Mouse (Mus musculus) forebrain, embryonic 12.5 days (tissue): ENCODE results near the gene Hoxa11. TPM values are rescaled to one million over a fixed set of nuclear protein-coding genes. Genes with fewer than 3 reads are reported as not detected.

Experiments
- ATAC-seq: fragments of 200-750 bp; cut with Nextera tagmentation; 2 replicates; pipeline ENCODE4 v1.8.0; 2017; ENCODE audit warnings: moderate TSS enrichment; ENCODE audit not compliant: low FRiP score
- H3K27ac ChIP-seq: fragments of 300-500 bp; sonication (generic); 2 replicates; pipeline ENCODE4 v1.5.1; 2016; ENCODE audit warnings: mild to moderate bottlenecking
- H3K27me3 ChIP-seq: fragments of 300-500 bp; sonication (generic); 2 replicates; pipeline ENCODE4 v1.6.1; 2016; ENCODE audit warnings: mild to moderate bottlenecking
- H3K36me3 ChIP-seq: fragments of 300-500 bp; sonication (generic); replicated peaks from 2 replicates; pipeline ENCODE4 v1.6.1; 2016; ENCODE audit warnings: mild to moderate bottlenecking
- H3K4me1 ChIP-seq: fragments of 300-500 bp; sonication (generic); 2 replicates; pipeline ENCODE4 v1.6.1; 2016
- H3K4me2 ChIP-seq: fragments of 300-500 bp; sonication (generic); 2 replicates; pipeline ENCODE4 v1.6.1; 2016; ENCODE audit warnings: mild to moderate bottlenecking, moderate library complexity
- H3K4me3 ChIP-seq: fragments of 300-500 bp; sonication (generic); replicated peaks from 2 replicates; pipeline ENCODE4 v1.5.1; 2016; ENCODE audit warnings: mild to moderate bottlenecking
- H3K9ac ChIP-seq: fragments of 300-500 bp; sonication (generic); 2 replicates; pipeline ENCODE4 v1.6.1; 2016; ENCODE audit warnings: mild to moderate bottlenecking
- H3K9me3 ChIP-seq: fragments of 300-500 bp; sonication (generic); 2 replicates; pipeline ENCODE4 v1.6.1; 2016
- WGBS: fragments of 180-500 bp; shearing (Covaris S2); methylation state at CpG from one replicate; pipeline ENCODE4 v1.1.7; 2016; 5-methylcytosine and 5-hydroxymethylcytosine counted together
- polyA plus RNA-seq: library from polyadenylated mRNA; unstranded; fragments of >200 nt; fragmentation: Nextera tagmentation; extraction: Ambion mirVana; gene quantifications from 2 replicates; pipeline ENCODE4 v1.2.1, GENCODE M21; 2016

Gene Hoxa11
- polyA plus RNA-seq, 1 experiment from 2014 or later = not detected

DNA sequence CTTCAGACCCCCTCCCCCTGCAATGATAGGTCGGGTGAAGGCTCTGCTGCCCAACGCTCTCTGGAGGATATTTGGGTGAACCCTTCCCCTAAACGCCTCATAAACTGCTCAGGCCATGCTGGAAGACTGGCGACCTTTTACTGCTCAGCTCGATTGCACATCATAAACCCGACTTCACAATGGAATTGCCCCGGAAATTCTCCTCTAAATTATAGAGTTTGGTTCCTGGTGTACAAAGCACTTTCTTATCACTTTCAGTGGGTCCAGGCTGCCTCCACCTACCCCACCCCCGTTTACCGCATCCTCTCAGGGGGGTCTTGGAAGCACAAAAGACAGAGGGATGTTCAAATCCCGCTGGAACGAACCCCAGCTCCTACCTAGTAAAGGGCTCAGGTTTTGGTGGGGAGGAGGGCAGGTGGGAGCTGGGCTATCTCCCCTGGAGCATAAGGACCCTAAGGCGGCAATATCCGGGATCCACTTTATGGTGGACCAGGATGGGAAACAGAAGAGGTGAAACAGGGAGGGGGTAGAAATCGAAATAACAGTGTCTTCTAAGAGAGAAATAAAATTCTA is 26.9 kb downstream of the Hoxa11 start:
- H3K9ac ChIP-seq = no peak overlapping the region
- H3K4me2 ChIP-seq = no peak overlapping the region

GRCm38 (mm10) chr6:52217895-52218642 is 27.5 kb downstream of the Hoxa11 start:
- H3K4me2 ChIP-seq = no peak overlapping the region; the same call in 1 of the 2 replicates
- 4% methylated on average over 23 of the region's 23 CpGs for WGBS
- no peak overlapping the region for H3K4me3 ChIP-seq

More for the DNA sequence above, 26.9 kb downstream of the Hoxa11 start:
- no peaks in the 10 kb centered on the region for H3K9me3 ChIP-seq
- no peak overlapping the region for H3K27ac ChIP-seq
- H3K27me3 ChIP-seq = peaks cover 99% of the 10 kb centered on the region
- peaks cover 16% of the 10 kb centered on the region for H3K4me1 ChIP-seq
- no peak for ATAC-seq
- WGBS = 8% methylated on average over 14 of the region's 14 CpGs
- no peak overlapping the region for H3K4me3 ChIP-seq
- H3K36me3 ChIP-seq = no peaks in the 10 kb centered on the region

GRCm38 (mm10) chr6:52217459-52217768 is 28.2 kb downstream of the Hoxa11 start:
- H3K4me3 ChIP-seq = peak overlapping the region; percentile 33
- H3K27ac ChIP-seq = no peak overlapping the region
- peaks cover 100% of the 10 kb centered on the region for H3K27me3 ChIP-seq
- no peaks in the 10 kb centered on the region for H3K36me3 ChIP-seq
- H3K9ac ChIP-seq = no peak overlapping the region
- under 1% methylated on average over 25 of the region's 25 CpGs for WGBS
- H3K9me3 ChIP-seq = no peaks in the 10 kb centered on the region
- peaks cover 16% of the 10 kb centered on the region for H3K4me1 ChIP-seq
- no peak for ATAC-seq
- H3K4me2 ChIP-seq = peak overlapping the region; percentile 45

More at GRCm38 (mm10) chr6:52217895-52218642, 27.5 kb downstream of the Hoxa11 start:
- no peaks in the 10 kb centered on the region for H3K36me3 ChIP-seq
- H3K9me3 ChIP-seq = no peaks in the 10 kb centered on the region
- ATAC-seq = no peak
- peaks cover 16% of the 10 kb centered on the region for H3K4me1 ChIP-seq
- H3K27me3 ChIP-seq = peaks cover 100% of the 10 kb centered on the region
- no peak overlapping the region for H3K9ac ChIP-seq
- H3K27ac ChIP-seq = no peak overlapping the region

DNA sequence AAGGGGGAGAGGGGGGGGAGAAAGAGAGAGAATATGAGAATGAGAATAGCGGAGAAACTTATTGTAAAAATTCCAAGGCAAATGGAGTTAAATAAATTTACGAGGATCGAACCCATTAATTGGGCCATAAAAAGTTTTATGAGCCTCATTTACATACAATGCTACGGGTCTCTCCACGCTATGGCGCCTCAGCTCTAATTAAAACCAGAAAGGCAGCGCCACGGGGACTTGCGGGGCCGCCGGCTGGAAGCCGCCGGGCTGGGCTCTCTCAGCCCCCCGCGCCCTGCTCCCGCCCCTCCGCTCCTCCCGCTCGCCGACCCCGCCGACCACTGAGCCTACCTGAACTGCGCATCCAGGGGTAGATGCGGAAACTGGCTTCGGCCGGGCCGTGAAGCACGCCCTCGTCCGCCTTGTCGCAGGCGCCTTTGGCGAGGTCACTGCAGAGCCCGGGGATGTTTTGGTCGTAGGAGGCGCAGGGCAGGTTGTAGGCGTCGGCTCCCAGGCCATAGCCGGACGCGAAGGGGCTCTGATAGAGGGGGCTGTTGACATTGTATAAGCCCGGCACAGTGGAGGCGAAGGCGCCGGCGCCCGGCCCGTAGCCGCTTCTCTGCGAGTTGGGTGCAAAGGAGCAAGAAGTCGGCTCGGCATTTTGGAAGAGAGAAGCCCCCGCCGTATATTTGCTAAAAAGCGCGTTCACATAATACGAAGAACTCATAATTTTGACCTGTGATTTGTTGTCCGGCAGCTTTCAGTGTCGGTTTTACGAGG is 28.7 kb downstream of the Hoxa11 start:
- ATAC-seq = no peak
- Histone ChIP-seq H3K9me3 (no peaks in the 10 kb centered on the region), H3K9ac (no peak overlapping the region), H3K36me3 (no peaks in the 10 kb centered on the region), H3K4me2 (peak overlapping the region; percentile 45), H3K4me3 (peak overlapping the region; percentile 33), H3K4me1 (peaks cover 16% of the 10 kb centered on the region), H3K27me3 (peaks cover 100% of the 10 kb centered on the region), H3K27ac (no peak overlapping the region)
- WGBS = 2% methylated on average over 60 of the region's 60 CpGs

GRCm38 (mm10) chr6:52215771-52216535 is 29.7 kb downstream of the Hoxa11 start:
- peaks cover 13% of the 10 kb centered on the region for H3K4me1 ChIP-seq
- no peak overlapping the region for H3K9ac ChIP-seq
- no peak for ATAC-seq
- H3K9me3 ChIP-seq = no peaks in the 10 kb centered on the region
- no peaks in the 10 kb centered on the region for H3K36me3 ChIP-seq
- peaks cover 100% of the 10 kb centered on the region for H3K27me3 ChIP-seq
- WGBS = under 1% methylated on average over 30 of the region's 30 CpGs
- no peak overlapping the region for H3K27ac ChIP-seq
- H3K4me3 ChIP-seq = no peak overlapping the region
- H3K4me2 ChIP-seq = no peak overlapping the region

DNA sequence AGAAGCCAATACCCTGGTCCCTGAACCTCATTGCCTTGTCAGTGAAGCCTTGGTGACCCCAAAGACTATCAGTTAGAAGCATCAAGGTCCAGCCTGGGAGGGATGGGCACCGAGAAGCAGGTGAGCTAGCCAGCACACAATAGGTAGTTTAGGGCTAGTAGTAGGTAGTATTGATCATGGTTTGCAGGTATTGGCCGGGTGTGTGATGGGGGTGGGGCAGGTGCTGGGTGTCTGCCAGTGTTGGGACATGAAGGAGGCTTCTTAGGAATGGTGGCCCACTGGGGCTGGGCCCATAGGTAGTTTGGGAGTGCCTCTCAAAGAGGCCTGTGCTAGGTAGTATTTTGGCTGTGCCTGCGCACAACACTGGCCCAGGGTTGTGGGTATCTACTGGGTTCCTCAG is 30.5 kb downstream of the Hoxa11 start:
- 12% methylated on average over 3 of the region's 3 CpGs for WGBS
- Histone ChIP-seq H3K4me1 (peaks cover 13% of the 10 kb centered on the region), H3K36me3 (no peaks in the 10 kb centered on the region), H3K9ac (no peak overlapping the region), H3K4me2 (no peak overlapping the region), H3K4me3 (no peak overlapping the region), H3K27me3 (peaks cover 99% of the 10 kb centered on the region), H3K9me3 (no peaks in the 10 kb centered on the region), H3K27ac (no peak overlapping the region)
- no peak for ATAC-seq

DNA sequence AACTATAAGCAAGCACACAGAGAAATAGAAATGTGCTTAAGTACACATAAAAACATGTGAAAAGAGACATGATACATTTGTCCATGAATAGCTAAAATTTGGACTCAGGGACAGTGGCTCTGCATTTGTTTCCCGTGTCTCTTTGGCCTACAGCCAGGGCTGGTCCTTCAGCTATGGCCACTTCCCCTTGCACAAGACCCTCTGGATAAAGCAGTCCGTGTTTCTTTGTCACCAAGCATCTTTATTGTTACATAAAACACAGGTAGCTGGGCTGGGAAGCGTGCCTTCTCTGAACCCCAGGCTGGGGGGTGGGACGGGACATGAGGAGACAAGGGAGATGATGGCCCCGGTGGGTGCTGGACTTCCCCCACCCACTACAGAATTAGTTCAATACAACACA is 31.3 kb downstream of the Hoxa11 start:
- WGBS = 9% methylated on average over 5 of the region's 5 CpGs
- H3K27me3 ChIP-seq = peaks cover 99% of the 10 kb centered on the region

GRCm38 (mm10) chr6:52213119-52213986 is 32.3 kb downstream of the Hoxa11 start, which contains the start of the genes Hoxa3 and Gm28308:
Gene Hoxa3 (minus strand): TSS chr6:52213336.
Gene Gm28308 (minus strand): TSS chr6:52213339.
- Histone ChIP-seq H3K4me3 (no peak within 1 kb of the TSS), H3K36me3 (no peaks in the 10 kb centered on the region), H3K9me3 (no peaks in the 10 kb centered on the region), H3K4me1 (peaks cover 19% of the 10 kb centered on the region), H3K4me2 (no peak within 1 kb of the TSS), H3K9ac (no peak within 1 kb of the TSS), H3K27me3 (peaks cover 99% of the 10 kb centered on the region), H3K27ac (no peak within 1 kb of the TSS)
- ATAC-seq = no peak
- WGBS = 2% methylated on average over 38 of the region's 38 CpGs

More for the DNA sequence above, 31.3 kb downstream of the Hoxa11 start:
- H3K4me2 ChIP-seq = no peak overlapping the region
- no peak overlapping the region for H3K9ac ChIP-seq
- H3K4me1 ChIP-seq = peaks cover 13% of the 10 kb centered on the region
- no peak for ATAC-seq
- no peak overlapping the region for H3K4me3 ChIP-seq
- H3K36me3 ChIP-seq = no peaks in the 10 kb centered on the region
- no peak overlapping the region for H3K27ac ChIP-seq
- no peaks in the 10 kb centered on the region for H3K9me3 ChIP-seq

DNA sequence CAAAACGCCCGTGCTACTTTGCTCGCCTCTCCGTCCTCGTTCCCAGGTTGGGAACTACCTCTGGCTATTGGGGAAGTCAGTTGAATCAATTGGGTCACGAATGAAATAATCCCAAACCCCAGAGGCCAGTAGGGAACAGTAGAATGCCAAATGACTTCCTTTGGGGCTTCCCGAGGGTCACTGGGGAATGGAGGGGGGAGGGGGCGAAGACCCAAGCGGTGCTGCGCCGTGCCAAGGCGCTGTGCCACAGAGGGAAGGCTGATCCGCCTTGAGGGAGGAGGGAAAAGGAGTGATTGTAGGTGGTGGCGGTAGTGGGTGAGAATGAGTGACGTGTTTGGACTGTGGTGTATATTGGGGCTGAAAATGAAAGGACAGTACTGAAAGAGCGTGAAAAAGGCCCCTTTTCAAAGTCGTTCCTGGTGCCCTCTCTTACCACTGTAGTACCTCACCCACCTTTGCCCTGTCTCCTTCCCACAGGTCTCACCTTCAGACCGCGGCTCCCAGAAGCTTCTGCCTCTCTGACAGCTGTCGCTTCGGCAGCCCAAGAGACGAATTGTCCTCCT is 33.0 kb downstream of the Hoxa11 start:
- Histone ChIP-seq H3K27me3 (peaks cover 99% of the 10 kb centered on the region), H3K9ac (no peak overlapping the region), H3K4me1 (peaks cover 20% of the 10 kb centered on the region), H3K9me3 (no peaks in the 10 kb centered on the region), H3K36me3 (no peaks in the 10 kb centered on the region), H3K27ac (no peak overlapping the region), H3K4me3 (no peak overlapping the region), H3K4me2 (no peak overlapping the region)
- ATAC-seq = no peak
- WGBS = 1% methylated on average over 22 of the region's 22 CpGs

DNA sequence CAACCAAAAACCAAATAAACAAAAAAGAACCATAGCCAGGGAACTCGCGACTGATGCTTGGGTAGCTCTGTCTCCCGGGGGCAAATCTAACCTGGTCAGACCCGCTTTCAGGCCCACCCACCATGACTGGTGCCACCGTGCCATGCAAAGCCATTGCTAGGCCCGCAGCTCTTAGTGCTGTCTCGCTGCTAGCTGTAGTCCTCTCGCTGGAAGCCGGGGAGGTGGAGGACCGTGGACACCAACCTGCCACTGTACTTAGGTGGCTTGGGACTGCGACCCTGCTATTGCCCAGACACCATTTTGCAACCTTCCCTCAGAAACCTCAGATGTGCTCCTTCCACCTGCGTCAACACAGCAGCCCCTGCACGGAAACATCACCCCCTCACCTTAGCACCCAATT is 33.6 kb downstream of the Hoxa11 start:
- H3K36me3 ChIP-seq = no peaks in the 10 kb centered on the region
- H3K4me3 ChIP-seq = no peak overlapping the region
- H3K4me1 ChIP-seq = peaks cover 13% of the 10 kb centered on the region
- 5% methylated on average over 13 of the region's 13 CpGs for WGBS
- peaks cover 99% of the 10 kb centered on the region for H3K27me3 ChIP-seq
- no peaks in the 10 kb centered on the region for H3K9me3 ChIP-seq
- H3K9ac ChIP-seq = no peak overlapping the region
- H3K27ac ChIP-seq = no peak overlapping the region
- H3K4me2 ChIP-seq = no peak overlapping the region
- ATAC-seq = no peak
